Mouse (Mus musculus) central nervous system, embryonic 18 days (tissue): ENCODE results near the gene Cldn34d. TPM values are rescaled to one million over a fixed set of nuclear protein-coding genes. Genes with fewer than 3 reads are reported as not detected.

ENCODE experiments used
- polyA plus RNA-seq: library from polyadenylated mRNA; depleted of rRNA; stranded (reverse); fragments of >200 nt; gene quantifications from 2 replicates; pipeline ENCODE4 v1.2.3, GENCODE M21; 2012; rRNA removed

Gene Cldn34d
- polyA plus RNA-seq: not detected in 2 replicates

DNA sequence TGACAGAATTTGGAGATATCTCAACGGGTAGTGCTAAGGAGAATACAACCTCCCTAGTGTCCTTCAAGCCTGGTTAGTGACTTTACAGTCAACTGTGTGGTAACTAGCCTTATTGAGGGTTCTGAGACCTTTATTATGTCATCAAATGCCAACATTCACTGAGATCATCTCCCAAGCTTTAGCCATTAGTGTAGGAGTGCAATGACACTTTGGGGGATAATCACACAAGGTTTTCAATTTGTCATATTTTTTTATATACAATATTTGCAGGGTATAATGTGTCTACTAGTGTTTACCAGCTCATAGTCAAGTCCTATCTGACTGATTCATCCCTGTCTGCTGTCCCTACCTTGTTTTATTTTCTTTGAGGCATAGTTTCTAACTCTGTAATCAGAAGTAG, at the start of gene Cldn34d:
TSS of gene Cldn34d (minus strand) at position 101 of the 400 bp plus-strand sequence.

Other genes with a start within 250 kb of the Cldn34d start
- not detected in 2 replicates for gene Cldn34b4, start 209.6 kb downstream of the Cldn34d start, polyA plus RNA-seq